Mouse (Mus musculus): Measurements from ENCODE around the gene Kif6. TPM values are rescaled to one million over a fixed set of nuclear protein-coding genes. Genes with fewer than 3 reads are reported as not detected.

Gene Kif6
- polyA plus RNA-seq, 1 experiment from 2014 or later = 4.8 TPM

GRCm38 (mm10) chr17:49795241-49795640 is 180.3 kb downstream of the Kif6 start:
- no peaks in the 10 kb centered on the region for H3K36me3 ChIP-seq (ENCODE audit: insufficient read depth)
- no peak overlapping the region for H3K4me2 ChIP-seq
- no peaks in the 10 kb centered on the region for H3K9me3 ChIP-seq (ENCODE audit: low read depth, low read length)
- DNase-seq (no peak), ATAC-seq (ENCODE audit: insufficient read depth) (no peak)
- H3K4me1 ChIP-seq (ENCODE audit: insufficient read depth) = no peaks in the 10 kb centered on the region
- H3K27me3 ChIP-seq (ENCODE audit: insufficient read depth, low read length) = no peaks in the 10 kb centered on the region
- H3K4me3 ChIP-seq (ENCODE audit: low read depth, low read length) = no peak overlapping the region
- no peak for TF ChIP-seq CTCF (IDR thresholded peaks at IDR 0.05; ENCODE audit: low read depth)
- 82% methylated on average over 3 of the region's 3 CpGs for WGBS
- no peak overlapping the region for H3K27ac ChIP-seq (ENCODE audit: low read depth)
- H3K9ac ChIP-seq = no peak overlapping the region

- no peak for TF ChIP-seq CTCF (IDR thresholded peaks at IDR 0.05; ENCODE audit: low read depth)
- Histone ChIP-seq H3K27ac (ENCODE audit: low read depth) (no peak overlapping the region), H3K4me2 (no peak overlapping the region), H3K9ac (no peak overlapping the region), H3K36me3 (ENCODE audit: insufficient read depth) (no peaks in the 10 kb centered on the region), H3K9me3 (ENCODE audit: low read depth, low read length) (no peaks in the 10 kb centered on the region), H3K27me3 (ENCODE audit: insufficient read depth, low read length) (no peaks in the 10 kb centered on the region), H3K4me3 (ENCODE audit: low read depth, low read length) (no peak overlapping the region), H3K4me1 (ENCODE audit: insufficient read depth) (no peaks in the 10 kb centered on the region)
- ATAC-seq (ENCODE audit: insufficient read depth) (no peak), DNase-seq (no peak)
- WGBS = 66% methylated on average over 3 of the region's 3 CpGs
Observed at GRCm38 (mm10) chr17:49796116-49796515, 181.2 kb downstream of the Kif6 start.

GRCm38 (mm10) chr17:49799168-49799567 is 184.2 kb downstream of the Kif6 start:
- Histone ChIP-seq H3K4me1 (ENCODE audit: insufficient read depth) (no peaks in the 10 kb centered on the region), H3K36me3 (ENCODE audit: insufficient read depth) (no peaks in the 10 kb centered on the region), H3K27me3 (ENCODE audit: insufficient read depth, low read length) (no peaks in the 10 kb centered on the region), H3K4me3 (ENCODE audit: low read depth, low read length) (no peak overlapping the region), H3K9me3 (ENCODE audit: low read depth, low read length) (no peaks in the 10 kb centered on the region), H3K9ac (no peak overlapping the region), H3K4me2 (no peak overlapping the region), H3K27ac (ENCODE audit: low read depth) (no peak overlapping the region)
- ATAC-seq (ENCODE audit: insufficient read depth) (no peak), DNase-seq (peak; percentile 46)
- WGBS = 64% methylated on average over 5 of the region's 5 CpGs
- TF ChIP-seq CTCF (IDR thresholded peaks at IDR 0.05; ENCODE audit: low read depth) = no peak

- H3K9me3 ChIP-seq (ENCODE audit: low read depth, low read length) = no peaks in the 10 kb centered on the region
- no peak for TF ChIP-seq CTCF (IDR thresholded peaks at IDR 0.05; ENCODE audit: low read depth)
- no peak overlapping the region for H3K27ac ChIP-seq (ENCODE audit: low read depth)
- no peak for DNase-seq
- no peaks in the 10 kb centered on the region for H3K36me3 ChIP-seq (ENCODE audit: insufficient read depth)
- H3K9ac ChIP-seq = no peak overlapping the region
- 54% methylated on average over 2 of the region's 2 CpGs for WGBS
- no peak overlapping the region for H3K4me2 ChIP-seq
- no peaks in the 10 kb centered on the region for H3K27me3 ChIP-seq (ENCODE audit: insufficient read depth, low read length)
- no peaks in the 10 kb centered on the region for H3K4me1 ChIP-seq (ENCODE audit: insufficient read depth)
- no peak overlapping the region for H3K4me3 ChIP-seq (ENCODE audit: low read depth, low read length)
- no peak for ATAC-seq (ENCODE audit: insufficient read depth)
Observed at GRCm38 (mm10) chr17:49800157-49800556, 185.2 kb downstream of the Kif6 start.

- DNase-seq = no peak
- 80% methylated on average over 4 of the region's 4 CpGs for WGBS
- Histone ChIP-seq H3K27me3 (ENCODE audit: insufficient read depth, low read length) (no peaks in the 10 kb centered on the region), H3K36me3 (ENCODE audit: insufficient read depth) (no peaks in the 10 kb centered on the region), H3K9ac (no peak overlapping the region), H3K4me2 (no peak overlapping the region), H3K4me1 (ENCODE audit: insufficient read depth) (no peaks in the 10 kb centered on the region), H3K9me3 (ENCODE audit: low read depth, low read length) (no peaks in the 10 kb centered on the region), H3K27ac (ENCODE audit: low read depth) (no peak overlapping the region), H3K4me3 (ENCODE audit: low read depth, low read length) (no peak overlapping the region)
- no peak for ATAC-seq (ENCODE audit: insufficient read depth)
- no peak for TF ChIP-seq CTCF (IDR thresholded peaks at IDR 0.05; ENCODE audit: low read depth)
Observed at GRCm38 (mm10) chr17:49807461-49807860, 192.5 kb downstream of the Kif6 start.

GRCm38 (mm10) chr17:49808712-49809343 is 193.9 kb downstream of the Kif6 start:
- Histone ChIP-seq H3K4me3 (ENCODE audit: low read depth, low read length) (no peak overlapping the region), H3K9ac (no peak overlapping the region), H3K27me3 (ENCODE audit: insufficient read depth, low read length) (no peaks in the 10 kb centered on the region), H3K27ac (ENCODE audit: low read depth) (no peak overlapping the region), H3K36me3 (ENCODE audit: insufficient read depth) (no peaks in the 10 kb centered on the region), H3K4me1 (ENCODE audit: insufficient read depth) (no peaks in the 10 kb centered on the region), H3K9me3 (ENCODE audit: low read depth, low read length) (no peaks in the 10 kb centered on the region), H3K4me2 (no peak overlapping the region)
- no peak for ATAC-seq (ENCODE audit: insufficient read depth)
- 63% methylated on average over 6 of the region's 6 CpGs for WGBS
- no peak for TF ChIP-seq CTCF (IDR thresholded peaks at IDR 0.05; ENCODE audit: low read depth)
- no peak for DNase-seq

- Histone ChIP-seq H3K4me2 (no peak overlapping the region), H3K9me3 (ENCODE audit: low read depth, low read length) (no peaks in the 10 kb centered on the region), H3K27me3 (ENCODE audit: insufficient read depth, low read length) (no peaks in the 10 kb centered on the region), H3K27ac (ENCODE audit: low read depth) (no peak overlapping the region), H3K4me1 (ENCODE audit: insufficient read depth) (no peaks in the 10 kb centered on the region), H3K36me3 (ENCODE audit: insufficient read depth) (no peaks in the 10 kb centered on the region), H3K9ac (no peak overlapping the region), H3K4me3 (ENCODE audit: low read depth, low read length) (no peak overlapping the region)
- TF ChIP-seq CTCF (IDR thresholded peaks at IDR 0.05; ENCODE audit: low read depth) = no peak; the same call in 1 of the 2 replicates
- DNase-seq (no peak), ATAC-seq (ENCODE audit: insufficient read depth) (no peak)
- 87% methylated on average over 5 of the region's 5 CpGs for WGBS
Observed at GRCm38 (mm10) chr17:49813893-49814640, 199.1 kb downstream of the Kif6 start.

Data from lung, embryonic 14.5 days (tissue).